Mouse (Mus musculus) adrenal gland, adult (tissue): ENCODE results near the gene Cdk14.

ENCODE experiments used
- DNase-seq, 2 experiments: peaks; one replicate each; pipeline ENCODE4 v3.0.0; 2022 to 2023; ENCODE audit warnings: low spot score in 1 of 2; ENCODE audit not compliant: inconsistent age in 2 of 2

Cdk14 gene

GRCm38 (mm10) chr5:5109017-5109416 is 311.1 kb downstream of the Cdk14 start:
- no peak for DNase-seq

DNA sequence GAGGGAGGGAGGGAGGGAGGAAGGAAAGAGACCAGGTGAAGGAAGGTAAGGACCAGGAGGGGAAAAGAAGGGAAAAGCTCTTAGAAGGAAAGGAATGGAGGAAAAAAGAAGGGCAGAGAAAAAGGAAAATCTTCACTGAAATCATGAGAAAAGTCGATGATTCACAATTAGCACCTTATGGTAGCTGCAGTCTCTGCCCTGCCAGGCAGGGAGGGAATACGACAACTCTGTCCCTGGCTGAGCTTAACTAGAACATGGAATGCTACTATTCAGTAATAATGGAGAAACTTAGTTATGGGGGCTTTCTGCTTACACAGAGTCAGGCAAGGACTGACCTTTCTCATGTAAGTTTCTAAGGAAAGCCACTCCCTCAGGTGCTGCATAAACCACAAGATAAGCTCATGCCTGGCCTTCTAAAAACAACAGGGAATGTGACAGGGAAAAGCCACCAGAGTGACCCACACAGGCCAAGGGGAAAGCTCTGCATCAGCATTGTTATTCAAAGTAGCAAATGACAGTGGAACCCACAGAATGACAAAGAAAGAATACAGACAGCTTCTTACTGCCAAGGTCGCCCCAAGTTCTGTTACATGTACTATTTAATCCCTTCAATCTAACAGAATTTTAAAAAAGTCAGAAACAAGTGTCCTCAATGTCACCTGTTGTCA is 323.7 kb downstream of the Cdk14 start:
- no peak for DNase-seq

DNA sequence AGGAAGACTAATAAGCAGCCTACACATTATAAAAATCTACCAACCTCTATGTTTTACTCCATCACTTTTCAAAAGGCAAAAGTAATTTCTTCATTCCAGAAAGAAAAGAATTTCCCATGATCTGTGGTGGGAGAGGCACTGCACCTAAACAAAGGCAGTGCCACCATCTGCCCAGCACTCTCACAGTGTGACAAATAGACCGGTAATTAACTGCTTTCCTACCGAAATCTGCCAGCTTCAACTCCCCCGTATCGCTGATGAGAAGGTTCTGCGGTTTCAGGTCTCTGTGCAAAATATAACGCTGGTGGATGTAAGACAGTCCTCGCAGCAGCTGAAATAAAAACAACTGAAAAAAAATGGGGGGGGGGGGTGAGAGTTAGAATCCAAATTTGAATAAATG is 327.4 kb downstream of the Cdk14 start:
- no peak for DNase-seq

DNA sequence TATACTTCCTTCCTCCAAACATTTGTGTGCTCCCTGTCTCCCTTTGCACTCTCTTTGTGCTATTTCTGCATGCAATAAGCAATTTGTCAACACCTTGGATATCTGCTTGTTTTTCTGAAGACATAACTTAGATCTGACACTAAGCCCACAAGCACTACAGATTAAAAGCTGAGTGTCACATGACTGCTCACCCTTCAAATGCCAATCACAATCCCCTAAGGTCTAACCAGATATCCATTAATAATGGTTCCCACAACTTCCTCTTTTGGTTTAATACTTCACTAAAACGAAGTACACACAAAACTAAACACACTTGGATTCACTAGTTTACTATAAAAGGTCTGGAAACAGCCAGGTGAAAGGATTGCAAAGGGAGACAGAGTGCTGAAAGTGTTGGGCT is 348.6 kb downstream of the Cdk14 start:
- DNase-seq, result no peak

GRCm38 (mm10) chr5:5064686-5065085 is 355.4 kb downstream of the Cdk14 start:
- no peak for DNase-seq

- no peak for DNase-seq
These were observed 363.8 kb downstream of the Cdk14 start for GRCm38 (mm10) chr5:5056102-5056883.

- no peak for DNase-seq
These were observed 364.6 kb downstream of the Cdk14 start for GRCm38 (mm10) chr5:5055494-5055893.

- no peak for DNase-seq
These were observed 365.8 kb downstream of the Cdk14 start for GRCm38 (mm10) chr5:5054270-5054669.

DNA sequence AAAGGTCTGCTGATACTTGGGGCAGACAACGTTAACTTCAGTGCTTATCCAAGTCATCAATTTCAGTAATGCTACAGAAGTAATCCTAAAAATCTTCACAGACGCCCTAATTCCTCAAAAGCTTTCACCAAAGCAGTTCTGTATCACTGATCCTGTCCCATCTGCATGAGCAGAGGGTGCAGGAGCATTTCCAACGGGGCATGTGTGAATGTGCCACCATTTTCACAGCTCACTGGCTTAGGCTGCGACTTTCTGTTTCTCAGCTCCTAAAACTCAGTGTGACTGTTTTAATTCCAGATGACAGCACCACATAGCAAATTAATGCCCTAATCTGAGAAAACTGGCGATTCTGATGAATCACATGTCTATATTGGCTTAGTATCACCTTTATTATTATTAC is 375.8 kb downstream of the Cdk14 start:
- no peak for DNase-seq

- no peak for DNase-seq
These were observed 377.4 kb downstream of the Cdk14 start for GRCm38 (mm10) chr5:5042735-5043134.

- no peak for DNase-seq
These were observed 378.6 kb downstream of the Cdk14 start for GRCm38 (mm10) chr5:5041480-5041879.

- DNase-seq, result no peak
These were observed 380.3 kb downstream of the Cdk14 start for GRCm38 (mm10) chr5:5039700-5040284.

DNA sequence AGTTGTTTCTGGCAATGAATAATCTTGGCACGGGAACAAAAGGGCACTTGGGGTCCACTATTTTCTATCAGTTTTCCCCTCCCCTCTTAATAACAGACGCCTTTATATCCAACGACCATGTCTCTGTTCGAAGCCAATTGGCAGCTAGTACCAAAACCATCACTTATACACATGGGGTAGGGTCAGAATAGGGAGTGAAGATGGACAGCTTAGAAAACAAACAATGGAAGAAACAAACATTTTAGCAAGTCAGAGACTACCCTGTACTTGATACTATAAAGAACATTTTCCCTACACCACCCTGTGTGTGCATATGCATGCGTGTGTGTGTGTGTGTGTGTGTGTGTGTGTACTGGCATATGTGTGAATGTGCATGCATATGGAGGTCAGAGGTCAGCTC is 386.7 kb downstream of the Cdk14 start:
- no peak for DNase-seq

- no peak for DNase-seq
These were observed 387.3 kb downstream of the Cdk14 start for GRCm38 (mm10) chr5:5032847-5033246.

- no peak for DNase-seq
These were observed 387.7 kb downstream of the Cdk14 start for GRCm38 (mm10) chr5:5032446-5032845.

DNA sequence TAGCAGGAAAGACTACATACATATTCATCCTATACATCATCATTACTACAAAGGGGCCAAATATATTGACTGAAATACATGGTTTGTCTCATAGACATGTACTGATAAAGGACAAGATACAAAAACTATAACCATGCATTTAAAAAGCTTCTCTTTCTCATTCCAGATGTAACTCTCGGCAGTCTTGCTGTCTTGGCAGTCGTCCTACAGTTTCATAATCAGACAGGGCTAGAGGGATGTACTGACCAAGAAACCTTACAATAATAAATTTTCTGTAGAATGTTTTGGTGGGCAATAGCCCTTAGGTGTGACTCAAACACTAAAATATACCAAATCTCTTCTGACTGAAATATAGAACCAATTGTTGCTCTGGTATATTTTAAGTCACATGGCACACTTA is 389.7 kb downstream of the Cdk14 start:
- DNase-seq, result no peak

GRCm38 (mm10) chr5:5018959-5019358 is 401.2 kb downstream of the Cdk14 start:
- DNase-seq, result no peak

DNA sequence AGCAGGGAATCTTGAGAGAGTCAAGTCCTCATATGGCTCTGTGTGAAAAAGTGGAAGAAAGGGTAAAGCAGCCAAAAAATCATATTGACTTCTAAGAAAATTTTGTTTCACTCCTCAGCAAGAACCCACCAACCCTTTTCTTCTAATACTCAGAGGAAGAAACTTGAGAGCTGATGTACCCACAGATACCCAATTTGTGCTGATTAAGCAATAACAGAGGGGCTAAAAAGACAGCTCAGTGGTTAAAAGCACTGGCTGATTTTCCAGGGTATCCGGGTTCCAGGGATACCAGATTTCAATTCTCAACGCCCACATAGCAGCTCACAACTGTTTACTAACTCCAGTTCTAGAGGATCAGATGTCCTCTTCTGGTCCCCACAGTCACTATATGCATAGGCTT is 401.9 kb downstream of the Cdk14 start:
- DNase-seq, result no peak

DNA sequence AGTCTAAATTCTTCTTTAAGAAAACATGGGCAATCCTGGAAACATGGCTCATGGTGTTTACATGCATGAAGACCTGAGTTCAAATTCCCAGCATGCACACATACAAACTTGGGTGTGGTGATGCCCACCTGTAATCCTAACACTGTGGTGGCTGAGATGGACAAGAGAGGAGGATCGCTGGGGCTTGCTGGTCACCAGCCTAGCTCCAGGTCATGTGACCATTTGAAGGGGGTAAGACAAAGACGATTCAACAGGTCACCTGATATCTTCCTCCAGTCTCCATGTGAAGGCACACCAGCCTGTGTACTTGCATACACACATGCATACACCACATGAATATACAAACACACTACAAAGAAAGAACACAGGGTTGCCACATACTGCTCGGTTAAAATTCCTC is 406.3 kb downstream of the Cdk14 start:
- no peak for DNase-seq

- DNase-seq, result no peak
These were observed 407.4 kb downstream of the Cdk14 start for GRCm38 (mm10) chr5:5012521-5013346.

DNA sequence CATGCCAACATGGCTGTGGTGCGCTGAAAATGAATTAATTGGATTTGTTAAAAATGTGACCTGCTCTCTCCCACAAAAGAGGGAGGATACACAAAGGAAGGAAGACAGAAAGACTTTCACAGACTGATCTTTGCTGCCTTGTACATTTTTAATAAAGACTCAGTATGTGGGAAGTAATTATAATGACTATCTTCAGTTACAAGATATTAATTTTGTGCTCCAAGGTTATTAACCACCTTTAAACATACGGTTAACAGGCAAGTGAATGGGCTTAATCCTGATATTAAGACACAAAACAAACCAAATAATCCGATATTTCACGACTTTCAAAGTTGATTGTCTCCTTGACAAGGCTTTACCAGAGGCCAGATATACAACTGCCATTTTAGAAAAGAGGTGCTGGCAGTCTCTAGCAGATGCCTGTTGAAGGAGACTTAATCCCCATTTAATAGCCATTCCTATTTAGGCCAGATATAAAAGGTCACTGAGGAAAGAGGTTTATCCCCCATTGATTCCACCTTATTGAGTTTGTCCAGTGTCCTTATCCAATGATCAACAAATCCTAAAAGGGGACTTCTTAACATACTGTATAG is 411.9 kb downstream of the Cdk14 start:
- DNase-seq, result no peak
